Mouse (Mus musculus): ENCODE measurements around the gene Slc22a14.
A peak's percentile ranks its signal among the peaks of the same experiment; 100 is the strongest.

Gene Slc22a14

DNA sequence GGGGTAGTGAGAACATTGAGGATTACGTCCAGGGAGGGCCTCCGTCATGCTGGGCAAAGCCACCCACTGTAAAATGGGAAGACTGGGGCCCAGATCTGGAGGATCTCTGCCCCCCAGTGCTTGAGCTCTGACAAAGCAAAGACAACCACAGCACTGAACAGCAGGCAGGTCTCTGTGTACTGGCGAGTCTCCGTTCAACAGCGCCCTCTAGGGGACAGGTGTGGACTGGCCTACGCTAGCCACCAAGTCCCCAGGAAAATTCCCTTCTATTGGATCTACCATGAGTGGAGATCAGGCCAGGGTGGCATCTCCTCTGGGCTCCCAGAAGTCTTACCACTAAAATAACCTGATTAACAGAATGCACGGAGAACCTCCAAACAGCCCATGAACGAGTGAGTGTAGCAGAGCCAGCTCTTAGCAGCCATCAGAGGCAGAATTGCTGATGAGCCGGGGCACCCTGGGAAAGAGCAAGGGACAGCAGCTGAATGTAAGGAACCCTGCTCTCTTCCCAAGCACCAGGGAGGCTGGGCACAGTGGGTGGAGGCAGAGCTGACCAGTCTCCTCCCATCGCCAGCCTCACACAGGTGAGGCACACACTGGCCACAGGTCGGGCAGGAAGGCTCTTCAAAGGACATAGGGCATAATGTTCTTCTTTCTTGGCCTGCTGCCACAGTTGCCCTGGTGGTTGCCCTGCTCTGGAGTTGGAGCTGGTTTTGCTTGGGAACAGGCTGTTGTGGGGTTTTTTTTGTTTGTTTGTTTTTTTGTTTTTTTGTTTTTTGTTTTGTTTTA is 173.0 kb downstream of the Slc22a14 start:
- DNase-seq = peak; percentile 3

DNA sequence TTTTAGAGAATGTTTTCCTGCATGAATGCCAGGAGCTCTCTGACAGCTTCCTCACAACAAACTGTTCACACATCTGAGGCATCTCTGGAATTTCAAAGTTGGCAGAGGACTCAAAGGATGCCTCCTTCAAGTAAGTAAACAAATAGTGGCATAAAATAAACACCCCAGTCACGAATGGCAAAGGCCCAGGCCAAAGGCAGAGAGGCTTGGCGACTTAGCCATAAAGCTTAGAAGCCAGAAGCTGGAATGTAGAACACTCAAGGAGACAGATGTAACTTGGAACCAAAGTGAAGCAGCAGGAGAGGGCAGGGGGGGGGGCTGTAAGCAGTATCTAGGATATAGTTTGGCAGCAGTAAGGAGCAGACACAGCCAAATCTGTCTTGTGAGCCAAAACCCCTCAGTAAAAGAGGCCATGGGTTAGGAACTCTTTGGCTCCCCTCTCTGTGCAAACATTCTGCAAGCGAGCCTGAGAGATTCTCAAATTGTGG is 184.1 kb downstream of the Slc22a14 start:
- DNase-seq = peak; percentile 11

DNA sequence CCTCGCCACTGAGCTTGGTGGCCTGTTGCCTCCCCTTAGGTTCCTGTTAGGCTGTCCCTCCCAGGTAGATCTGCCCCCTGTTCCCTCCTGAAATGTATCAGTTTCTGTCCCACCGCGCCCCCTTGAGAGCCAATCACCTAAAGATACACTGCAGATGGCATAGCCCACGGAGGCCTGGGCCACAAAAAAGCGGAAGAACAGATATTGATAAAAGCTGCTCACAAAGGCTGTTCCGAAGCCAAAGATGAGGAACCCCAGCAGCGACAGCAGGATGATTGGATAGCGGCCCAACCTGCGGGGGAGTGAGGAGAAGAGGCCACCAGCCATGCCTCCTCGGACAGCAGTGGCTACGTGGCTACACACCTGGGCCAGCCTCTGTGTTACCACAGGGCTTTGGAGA is 186.1 kb downstream of the Slc22a14 start:
- DNase-seq = no peak

DNA sequence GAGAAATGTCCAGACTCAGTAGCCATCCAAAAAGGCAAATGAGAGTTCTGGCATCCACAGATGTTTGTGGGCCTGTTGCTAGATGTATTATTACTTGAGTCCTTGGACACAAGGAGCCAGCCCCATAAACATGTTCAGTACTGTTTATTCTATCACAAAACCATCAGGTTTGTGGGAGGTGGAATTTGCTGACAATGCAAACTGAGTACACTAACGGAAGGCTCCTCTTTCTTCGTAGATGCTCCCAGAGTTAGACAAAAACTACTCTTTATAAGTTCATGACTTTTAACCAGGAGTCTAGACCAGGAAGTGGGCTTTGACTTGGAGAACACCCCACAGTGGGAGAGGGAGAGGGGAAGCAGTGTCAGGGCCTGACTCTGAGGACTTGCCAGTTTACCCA is 197.7 kb downstream of the Slc22a14 start:
- no peak for DNase-seq

DNA sequence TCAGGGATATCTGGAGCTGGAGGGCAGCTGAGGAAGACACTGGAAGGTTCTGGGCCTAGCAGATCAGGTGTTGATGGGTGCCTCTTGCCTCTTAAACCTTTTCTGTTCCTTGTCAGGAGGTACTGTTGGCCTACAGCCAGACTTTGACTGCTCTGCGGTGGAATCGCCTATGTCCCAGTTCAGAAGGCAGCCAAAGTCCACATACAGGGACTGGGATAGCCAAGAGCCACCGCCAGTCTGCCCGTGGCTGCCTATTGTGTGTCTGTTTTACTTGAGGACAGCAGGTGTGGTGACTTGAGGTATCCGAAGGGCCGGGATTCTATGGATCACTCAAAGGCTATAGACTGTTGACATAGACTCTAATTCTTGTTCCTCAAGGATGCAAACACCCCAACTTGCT is 199.8 kb downstream of the Slc22a14 start:
- DNase-seq = no peak

DNA sequence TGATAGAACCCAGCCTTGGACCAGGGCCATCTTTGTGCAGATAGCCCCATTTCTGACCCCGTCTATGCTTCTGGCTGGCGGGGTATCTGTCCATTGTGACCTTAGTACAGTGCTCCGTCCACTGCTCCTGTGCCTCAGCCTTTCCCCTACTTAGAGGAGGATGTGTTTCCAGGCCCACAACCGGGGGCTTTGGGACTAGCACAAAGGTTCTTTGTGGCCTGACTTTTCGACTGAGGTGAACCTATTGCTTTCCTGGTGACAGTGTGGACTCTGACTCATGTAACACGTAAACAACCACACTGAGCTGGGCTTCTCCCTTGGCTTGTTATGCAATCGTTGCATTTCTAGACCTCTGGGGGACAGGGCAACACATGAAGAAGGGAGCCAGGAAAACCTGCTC is 200.6 kb downstream of the Slc22a14 start:
- no peak for DNase-seq

DNA sequence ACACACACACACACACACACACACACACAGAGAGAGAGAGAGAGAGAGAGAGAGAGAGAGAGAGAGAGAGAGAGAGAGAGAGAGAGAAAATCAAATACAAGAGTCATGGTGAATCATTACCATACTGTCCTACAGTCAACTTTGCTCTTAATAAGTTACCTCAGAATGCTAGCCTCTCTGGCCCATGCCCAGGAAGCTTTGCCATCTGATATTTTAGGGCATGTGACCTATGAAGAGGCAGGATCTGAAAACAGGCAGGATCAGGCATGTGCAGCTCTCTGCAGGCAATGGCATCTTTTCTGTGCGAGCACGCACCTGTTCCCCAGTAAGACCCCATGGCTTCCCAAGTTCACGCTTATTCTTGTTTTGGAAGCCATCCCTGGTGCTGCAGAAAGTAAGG is 204.7 kb downstream of the Slc22a14 start:
- no peak for DNase-seq

DNA sequence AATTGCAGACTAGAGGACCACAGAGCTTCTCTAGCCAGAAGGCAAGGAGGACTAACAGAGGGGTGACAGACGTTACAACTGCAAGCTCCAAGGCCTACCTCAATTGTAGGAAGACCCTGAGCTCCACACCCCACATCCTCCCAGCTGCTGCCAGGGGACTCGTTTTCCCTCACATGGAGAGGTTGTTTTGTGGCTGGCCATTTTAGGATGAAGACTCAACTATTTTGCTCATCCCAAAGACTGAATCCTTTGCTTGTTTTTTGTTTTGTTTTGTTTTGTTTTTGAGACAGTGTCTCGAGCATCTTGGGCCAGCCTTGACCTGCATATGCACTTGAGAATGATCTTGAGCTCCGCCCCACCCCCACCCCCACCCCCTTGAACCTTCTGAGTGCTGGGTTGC is 206.5 kb downstream of the Slc22a14 start, which contains the start of gene Gm47289:
Gene Gm47289 (plus strand): TSS at position 301 of the 400 bp plus-strand sequence.
- DNase-seq = no peak

DNA sequence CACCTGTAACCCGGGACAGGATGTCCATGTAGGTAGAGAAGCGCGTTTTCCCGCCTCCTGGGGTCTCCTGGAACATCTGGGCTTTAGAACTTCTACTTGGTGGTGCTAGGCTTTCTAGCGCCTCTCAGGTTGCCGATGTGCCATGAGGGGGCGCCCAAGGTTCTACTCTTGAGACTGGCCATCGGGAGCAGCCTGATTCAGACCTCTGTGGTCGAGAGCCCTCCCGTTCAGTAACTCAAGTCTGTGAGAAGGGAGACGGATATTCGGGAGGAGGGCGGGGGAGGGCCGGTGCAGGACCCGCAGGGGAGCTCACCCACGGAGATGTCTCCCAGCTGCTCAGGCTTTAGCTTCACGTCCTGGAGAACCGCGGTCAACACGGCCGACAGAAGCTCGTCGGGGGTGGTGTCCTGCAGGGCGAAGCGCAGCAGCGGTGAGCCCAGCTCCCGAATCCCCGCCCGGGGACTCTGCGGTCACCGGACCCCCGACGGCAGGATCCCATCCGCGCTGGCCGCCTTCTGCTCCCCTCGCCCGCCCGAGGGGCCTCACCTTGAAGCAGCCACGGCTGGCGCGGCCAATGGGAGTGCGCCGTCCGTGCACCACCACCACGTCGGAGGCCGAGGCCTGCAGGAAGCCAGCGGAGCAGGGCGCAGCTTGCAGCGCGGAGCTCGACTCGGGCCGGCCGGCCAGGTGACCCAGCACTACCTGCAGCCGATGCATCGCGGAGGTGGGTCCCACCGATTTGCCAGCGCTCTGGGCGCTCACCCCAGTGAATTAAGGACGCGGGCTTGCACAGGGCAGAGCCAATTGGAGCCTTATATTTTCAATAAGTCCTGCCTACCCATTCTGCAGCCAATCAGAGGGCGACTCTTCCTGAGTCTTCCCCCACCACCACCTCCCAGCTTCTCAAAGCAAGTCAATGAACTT is 208.8 kb downstream of the Slc22a14 start, which contains the start of gene Acaa1b:
Gene Acaa1b (minus strand): TSS at position 816 of the 924 bp plus-strand sequence.
- DNase-seq = peak; percentile 19

DNA sequence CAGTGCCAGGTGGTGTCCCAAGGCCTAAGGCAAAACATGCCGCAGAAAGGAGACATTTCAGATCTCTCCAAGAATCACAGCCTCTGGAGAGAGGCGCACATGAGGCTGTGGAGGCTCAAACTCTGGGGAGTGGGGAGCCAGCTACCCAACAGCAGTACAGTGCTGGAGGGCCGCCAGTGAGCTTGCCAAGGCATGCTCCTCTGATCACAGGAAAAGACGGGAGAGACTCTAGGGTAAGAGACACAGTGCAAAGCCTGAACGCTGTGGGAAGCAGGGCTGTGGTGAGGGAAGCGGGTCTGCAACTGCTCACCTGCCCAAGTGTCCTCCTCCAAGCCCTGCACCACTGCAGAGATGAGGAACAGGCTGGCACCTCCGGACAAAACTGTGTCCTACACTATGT is 209.5 kb downstream of the Slc22a14 start:
- DNase-seq = no peak

DNA sequence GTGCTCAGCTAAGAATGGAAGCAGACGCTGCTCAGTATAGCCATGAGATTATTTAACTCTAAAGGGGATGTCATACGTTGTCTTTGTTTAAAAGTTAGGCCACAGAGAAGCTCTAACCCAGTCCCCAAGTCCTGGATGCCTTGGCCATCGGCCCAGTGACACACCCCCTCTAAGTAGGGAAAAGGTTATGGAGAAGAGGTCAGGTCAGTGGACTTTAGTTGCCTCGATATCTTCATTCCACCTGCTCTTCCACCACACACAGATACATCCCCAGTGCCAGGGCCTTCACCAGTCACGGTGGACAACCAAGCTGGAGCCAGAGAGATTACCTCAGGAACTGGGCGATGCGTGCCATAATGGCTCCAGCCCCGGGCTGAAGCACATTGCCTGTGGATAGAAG is 209.9 kb downstream of the Slc22a14 start:
- DNase-seq = no peak

DNA sequence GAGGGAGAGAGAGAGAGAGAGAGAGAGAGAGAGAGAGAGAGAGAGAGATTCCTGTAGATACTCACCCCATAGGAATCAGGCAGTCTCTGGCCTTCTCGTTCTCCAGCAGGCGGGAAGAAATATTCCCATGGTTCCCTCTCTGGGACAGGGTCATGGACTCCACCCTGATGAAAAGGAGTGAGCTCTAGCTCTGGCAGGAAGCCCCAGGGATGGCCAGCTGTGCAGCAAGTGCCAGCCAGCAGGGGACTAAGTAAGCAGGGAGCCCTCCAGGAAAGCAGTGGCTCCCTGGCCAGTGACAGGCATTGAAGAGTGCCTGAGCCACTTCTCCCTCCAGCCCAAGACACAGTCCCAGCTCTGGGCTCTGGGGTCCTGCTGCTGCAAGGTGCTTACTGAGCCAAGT is 213.6 kb downstream of the Slc22a14 start:
- DNase-seq = no peak

DNA sequence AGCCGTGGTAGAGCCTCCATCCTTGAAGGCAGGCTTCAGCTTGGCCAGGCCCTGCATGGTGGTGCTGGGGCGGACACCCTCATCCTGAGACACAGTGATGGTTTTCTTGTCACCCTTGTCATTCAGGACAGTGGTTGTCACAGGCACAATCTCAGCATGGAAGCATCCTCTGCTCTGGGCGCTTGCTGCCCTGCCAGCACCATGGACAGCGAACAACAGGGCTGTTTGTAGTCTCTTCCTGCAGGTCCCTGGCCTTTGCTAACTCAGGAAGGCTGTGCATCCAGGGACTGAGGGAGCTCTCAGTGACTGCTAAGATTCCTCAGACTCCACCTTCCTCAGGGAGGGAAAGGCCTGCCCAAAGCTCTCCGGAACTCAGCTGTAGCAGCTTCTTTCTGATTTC is 215.8 kb downstream of the Slc22a14 start:
- DNase-seq = no peak

DNA sequence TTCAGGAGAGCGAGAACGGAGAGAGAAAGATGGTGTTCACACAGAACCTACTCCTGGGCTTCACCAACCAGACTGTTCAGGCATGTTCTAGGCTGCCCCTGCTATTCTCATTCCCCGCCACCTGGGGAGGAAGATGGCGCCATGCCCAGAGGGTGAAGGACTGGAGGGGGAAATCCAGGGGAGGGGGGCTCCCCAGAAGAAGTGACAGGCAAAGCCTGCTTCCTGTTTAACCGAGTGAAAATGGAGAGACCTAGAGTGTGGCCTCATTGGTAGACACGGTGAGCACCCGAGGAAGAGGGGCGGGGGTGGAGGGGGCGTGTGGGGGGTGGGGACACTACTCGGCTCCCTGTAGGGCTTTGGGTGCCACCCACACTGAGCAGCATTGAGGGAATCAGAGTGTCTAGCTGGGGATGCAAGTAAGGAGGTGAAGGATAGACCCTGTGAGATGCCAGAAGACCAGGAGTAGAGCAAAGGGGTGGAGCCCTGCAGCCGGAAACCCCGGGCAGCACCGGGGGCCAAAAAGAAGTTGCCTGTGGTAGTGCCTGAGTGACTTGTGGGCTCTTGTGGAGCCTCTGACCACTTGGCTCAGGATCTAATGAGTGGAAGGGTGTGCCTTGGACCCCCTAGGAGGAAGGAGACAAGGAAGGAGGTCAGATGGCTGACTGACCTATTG is 219.1 kb downstream of the Slc22a14 start:
- no peak for DNase-seq

DNA sequence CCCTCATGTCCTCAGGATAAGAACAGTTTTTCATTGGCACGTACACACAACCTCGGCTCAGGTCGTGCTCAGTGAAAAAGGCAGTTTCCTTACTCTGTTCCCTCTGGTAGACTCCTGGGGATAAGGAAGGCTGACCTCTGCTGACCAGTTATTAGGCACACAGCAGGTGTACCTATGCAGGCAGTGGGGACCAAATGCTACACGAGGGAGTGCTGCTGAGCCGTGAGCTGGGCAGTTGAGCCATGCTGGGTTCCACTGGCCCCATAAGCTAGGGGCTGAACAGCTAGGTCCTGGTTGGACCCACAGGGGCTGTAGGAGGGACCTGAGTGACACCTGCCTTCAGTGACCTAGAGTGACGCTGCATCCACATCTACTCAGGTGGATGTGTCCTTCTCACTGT is 219.7 kb downstream of the Slc22a14 start:
- DNase-seq = no peak

DNA sequence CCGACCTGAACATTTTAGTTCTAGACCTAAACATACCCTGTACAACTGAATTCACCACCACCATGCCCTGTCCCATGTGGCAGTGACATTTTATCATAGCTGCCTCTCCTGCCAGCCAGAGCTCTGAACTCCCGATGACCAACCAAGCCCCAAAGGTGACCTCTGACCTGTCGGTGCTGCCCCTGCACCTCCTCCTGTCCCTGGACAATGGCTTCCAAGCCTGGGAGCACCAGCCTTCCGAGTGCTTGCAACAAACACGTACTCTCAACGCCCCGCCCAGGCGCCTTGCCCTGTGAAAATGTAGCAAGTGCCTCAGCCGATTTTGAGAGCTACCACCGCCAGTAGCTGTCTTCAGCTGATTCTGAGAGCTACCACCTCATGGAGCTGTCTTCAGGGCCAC is 220.2 kb downstream of the Slc22a14 start:
- DNase-seq = no peak

DNA sequence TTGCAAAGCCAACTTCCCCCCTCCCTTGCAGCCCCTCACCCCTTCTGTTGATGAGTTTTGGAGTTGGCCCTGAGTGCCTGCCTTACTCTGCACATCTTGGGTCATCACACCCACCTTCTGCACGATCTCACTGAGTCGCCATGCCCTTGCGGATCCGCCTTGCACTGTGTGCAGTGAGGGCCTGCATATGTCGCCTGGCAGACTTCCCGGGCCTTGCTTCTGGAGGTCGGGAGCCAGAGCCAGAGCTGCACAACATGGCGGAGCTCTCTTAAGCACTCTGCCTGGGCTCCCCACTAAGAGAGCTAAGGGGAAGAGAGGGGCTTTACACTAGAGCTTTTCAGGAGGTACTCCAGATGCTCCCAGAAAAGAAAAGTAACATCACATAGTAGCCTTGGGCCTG is 220.7 kb downstream of the Slc22a14 start:
- DNase-seq = peak; percentile 29

DNA sequence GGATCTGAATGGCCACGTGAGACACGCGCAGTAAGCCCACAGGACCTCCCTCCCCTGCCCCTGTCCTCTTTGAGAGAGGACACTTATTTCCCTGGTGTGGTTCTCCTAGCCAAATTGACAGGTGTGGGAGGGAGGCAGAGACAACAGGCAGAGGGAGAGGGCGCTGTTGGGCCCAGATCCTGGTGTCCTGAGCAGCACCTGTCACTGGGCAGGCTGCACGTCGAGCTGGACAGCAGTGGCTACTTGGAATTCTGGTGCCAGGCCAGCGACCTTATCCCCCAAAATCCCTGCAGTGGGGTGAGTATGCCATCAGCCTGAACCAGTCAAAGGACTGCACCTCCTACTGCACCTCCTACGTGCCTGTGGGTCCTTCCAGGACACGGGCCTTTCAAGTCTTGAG is 222.0 kb downstream of the Slc22a14 start:
- DNase-seq = no peak

DNA sequence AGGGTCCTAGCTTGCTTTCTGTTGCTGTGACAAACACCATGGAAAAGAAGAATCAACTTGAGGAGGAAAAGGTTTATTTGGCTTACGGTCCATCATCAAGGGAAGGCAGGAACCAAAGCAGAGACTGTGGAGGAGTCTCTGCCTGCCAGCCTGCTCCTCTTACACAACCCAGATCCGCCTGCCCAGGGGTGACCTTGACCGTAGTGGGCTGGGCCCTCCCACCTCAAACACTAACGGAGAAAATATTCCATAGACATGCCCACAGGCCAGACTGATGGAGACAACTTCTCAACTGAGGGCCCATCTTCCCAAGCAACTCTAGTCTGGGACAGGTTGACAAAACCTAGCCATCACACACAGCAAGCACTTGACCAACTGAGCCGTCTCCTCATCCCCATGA is 223.3 kb downstream of the Slc22a14 start:
- no peak for DNase-seq

DNA sequence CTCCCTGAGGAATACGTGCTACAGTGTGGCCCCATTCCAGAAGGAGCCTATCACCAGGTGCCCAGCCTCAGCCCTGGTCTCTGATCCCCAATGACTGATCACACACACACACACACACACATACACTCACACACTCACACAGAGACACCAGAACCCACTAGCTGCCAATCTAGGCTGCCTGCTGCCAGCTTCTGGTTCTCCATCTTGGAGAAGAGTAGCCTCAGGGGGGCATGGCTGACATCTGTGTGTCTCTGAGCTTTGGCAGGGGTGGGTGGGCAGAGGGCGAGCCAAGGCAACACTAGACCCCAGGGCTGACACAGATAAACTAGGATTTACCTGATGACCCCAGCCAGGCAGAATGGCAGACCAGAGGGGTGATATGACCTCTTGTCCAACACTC is 226.5 kb downstream of the Slc22a14 start:
- no peak for DNase-seq

DNA sequence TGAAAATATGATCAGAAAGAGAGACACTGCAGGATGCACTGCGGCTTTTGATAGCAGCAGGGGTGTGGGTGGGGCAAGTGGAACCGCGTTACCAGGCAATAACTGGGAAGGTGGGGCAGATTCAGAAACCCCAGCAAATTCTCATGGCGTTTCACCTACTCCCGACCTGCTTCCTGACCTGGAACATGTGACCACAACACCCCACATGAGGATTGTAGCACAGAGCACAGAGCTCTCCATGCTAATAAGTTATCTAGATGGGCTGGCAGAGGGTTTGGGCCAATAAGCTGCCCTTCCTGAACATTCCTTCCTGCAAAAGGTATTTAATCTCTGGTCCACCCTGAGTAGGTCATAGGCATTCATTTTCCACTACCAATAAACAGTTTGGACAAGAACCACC is 234.7 kb downstream of the Slc22a14 start:
- no peak for DNase-seq

DNA sequence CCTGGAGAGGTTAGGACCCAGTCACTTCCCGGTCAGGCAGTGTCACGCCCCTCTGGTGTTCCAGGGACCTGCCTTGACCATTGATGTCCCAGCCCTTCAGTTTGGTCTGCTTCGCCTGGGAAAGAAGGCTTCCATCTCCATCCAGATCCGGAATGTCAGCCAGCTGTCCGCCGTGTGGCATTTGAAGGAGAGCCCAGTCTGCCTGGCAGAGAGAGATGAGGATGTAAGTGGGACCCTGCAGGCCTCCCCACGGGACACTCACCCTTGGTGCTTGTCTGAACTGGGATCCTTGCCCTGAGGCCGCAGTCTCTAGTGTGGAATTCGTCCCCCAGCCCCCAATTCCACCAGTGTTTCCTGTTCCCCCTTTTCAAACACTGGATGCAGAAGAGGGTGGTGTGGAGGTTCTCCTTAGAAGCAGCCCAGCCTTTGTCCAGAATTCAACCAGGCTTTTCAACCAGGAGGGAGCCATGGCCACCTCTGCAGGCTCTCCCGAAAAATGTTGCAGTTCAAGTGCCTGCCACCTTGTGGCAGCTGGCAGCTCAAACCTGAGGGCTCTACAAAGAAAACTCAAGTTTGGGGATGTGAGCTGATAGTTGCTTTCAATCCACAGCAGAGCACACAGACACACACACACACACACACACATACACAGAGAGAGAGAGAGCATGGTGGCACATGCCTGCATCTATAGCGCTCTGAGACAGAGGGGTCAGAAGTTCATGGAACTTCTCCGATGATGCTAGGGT is 236.7 kb downstream of the Slc22a14 start:
- DNase-seq = no peak
